Mouse (Mus musculus): ENCODE data around the gene Ublcp1.

- no peak for TF ChIP-seq CTCF (IDR thresholded peaks at IDR 0.05; ENCODE audit: extremely low read depth, insufficient read depth, low read length)
- no peak for TF ChIP-seq POLR2A (IDR thresholded peaks at IDR 0.05; ENCODE audit: extremely low read depth, insufficient read depth, low read length)
These were observed 47.8 kb downstream of the Ublcp1 start for GRCm38 (mm10) chr11:44422337-44423111.
